Mouse (Mus musculus) hindlimb bud, embryonic 11.5 days (tissue): ENCODE measurements around the gene Inca1.

Experiments used
- DNase-seq: peaks from one replicate; pipeline ENCODE4 v3.0.0-alpha.2; 2012; ENCODE audit warnings: low read depth, low spot score; ENCODE audit errors: extremely low spot score

Inca1 gene

DNA sequence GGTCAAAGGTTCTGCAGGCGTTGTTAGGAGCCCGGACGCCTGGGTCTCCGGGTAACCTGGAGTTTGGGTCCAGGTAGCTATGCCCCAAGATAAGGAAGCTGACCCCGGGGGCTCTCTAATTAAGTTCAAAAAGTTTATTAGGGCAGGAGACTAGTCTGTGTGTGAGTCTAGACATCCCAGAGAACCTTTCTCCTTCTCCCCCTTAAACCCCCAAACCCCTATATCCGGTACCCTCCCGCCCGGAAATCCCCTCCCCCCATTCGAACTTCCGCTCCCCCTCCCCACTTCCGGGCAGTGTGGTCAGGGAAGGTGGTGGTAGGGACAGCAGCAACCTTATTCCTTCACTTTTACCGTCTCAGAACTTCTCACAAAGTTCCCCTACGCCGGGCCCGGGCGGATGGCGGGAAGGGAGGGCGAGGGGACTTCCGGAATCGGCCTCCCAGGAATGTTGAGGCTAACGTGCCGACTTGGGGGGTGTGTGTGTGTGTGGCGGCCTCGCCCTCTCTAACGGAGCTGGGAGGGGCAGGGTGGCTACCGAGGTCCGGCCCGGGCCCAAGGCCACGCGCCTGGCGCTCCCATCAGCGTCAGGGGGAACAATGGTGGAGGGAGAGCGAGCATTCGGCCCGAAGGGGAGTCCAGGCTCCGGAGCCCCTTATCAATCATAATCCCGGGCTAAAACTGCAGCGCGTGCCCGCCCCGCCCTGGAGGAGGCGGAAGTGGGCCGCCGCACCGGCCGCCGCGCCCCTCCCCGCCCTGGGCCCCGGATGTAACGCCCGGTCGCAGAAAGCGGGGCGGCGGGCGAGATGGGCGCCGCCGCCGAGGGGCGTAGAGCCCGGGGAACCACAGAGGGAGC is 46.4 kb downstream of the Inca1 start:
- no peak for DNase-seq

DNA sequence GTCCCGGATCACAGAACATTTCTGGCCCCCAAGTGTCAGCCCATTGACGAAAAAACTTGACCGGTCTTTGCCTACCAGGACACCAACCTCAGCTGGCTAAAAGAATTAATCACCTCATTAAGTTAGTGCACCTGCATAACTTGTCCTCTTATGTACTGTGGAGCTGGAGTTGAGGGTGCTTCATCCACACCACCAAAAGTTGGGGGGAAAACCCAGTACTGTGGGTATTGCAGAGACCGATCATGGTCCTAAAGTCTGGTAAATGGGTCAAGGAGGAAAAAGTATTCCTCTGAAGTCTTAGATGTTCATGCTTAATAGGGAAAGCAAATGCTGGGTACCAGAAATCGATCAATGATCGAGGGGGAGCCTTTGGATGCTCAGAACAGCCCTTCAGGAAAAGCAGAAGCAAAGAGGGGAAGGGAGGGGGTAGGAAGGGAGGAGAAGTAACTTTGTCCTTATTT is 47.0 kb downstream of the Inca1 start:
- DNase-seq = no peak

DNA sequence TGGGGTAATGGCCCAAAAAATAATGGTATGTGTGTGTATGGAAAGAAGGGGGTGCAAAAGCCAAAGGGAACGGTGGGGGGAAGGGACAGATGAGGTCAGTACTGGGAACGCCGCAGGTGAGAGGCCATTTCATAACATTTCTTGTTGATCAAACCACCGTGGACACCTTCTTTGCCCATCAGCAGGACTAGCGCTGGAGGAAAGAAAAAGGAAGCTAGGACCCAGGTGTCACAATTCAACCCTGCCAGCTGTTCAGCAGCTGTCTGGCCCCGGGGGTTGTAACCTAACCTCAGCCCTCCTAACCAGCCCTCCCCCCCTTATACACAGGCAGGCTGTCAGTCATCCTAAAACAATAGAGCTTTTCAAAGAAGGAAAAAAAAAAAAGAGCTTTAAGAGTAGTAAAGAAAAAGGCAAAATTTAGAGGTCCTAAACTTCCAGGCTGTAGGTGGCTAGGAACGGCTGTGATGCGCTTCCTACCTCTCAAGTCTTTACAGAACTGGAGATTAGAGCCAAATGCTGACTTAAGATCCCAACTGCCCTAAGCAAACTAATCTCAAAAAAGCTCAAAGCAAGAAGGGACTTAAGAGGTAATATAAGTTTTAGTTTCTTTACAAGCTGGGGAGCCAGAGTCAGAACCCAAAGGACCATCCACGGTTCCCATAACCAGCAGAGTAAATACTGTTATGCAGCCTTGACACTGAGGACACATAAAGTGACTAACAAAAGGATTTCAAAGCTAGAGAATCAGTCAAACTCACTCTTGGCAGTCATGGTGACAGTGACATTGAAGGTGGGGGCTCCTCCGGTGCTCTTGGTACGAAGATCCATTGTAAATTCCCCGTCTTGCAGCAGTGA is 47.7 kb downstream of the Inca1 start:
- no peak for DNase-seq

DNA sequence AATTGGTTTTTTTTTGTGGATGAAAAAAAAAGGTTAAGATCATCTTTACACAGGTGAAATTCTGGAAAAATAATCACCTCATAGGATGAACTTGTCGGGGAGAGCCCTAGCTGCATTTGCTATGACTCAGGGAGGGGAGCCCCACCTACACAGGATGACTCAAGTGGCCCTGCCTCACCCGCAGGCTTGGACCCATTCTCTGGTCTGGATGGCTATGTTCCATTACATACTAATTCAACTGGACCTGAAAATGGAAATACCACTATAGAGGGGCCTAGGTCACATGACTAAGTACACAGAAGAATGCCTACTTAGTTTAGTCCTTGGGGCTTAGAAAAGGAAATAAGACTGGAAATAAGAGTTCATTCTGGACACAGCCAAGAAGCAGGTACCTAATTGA is 48.6 kb downstream of the Inca1 start:
- no peak for DNase-seq

DNA sequence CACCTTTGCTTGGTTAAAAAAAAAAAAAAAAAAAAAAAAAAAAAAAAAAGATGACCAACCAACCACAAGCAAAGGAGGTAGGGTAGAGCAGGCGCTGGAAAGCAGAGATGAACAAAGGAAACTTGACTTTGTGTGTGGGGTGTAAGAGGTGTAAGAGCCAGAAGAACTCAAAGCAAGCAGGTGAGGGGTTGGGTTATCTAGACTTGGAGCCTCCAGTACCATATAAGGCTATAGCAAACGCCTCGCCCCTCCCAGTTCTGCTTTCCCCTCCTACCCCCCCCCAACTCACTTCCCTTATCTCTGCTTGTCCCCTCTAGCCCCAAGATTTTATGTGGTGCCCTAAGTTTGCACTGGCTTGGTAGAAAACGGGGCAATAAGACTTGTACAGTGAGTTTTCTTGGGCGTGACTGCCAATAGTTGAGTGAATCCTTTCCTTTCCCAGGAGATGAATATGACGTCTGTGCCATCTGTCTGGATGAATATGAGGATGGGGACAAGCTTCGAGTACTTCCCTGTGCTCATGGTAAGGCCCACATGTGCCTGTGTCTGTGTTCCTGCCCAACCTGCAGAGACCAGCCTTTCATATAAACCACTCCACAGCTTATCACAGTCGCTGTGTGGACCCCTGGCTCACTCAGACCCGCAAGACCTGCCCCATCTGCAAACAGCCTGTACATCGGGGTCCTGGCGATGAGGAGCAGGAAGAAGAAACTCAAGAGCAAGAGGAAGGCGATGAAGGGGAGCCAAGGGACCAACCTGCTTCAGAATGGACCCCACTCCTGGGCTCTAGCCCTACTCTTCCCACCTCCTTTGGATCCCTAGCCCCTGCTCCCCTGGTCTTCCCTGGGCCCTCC is 49.4 kb downstream of the Inca1 start:
- no peak for DNase-seq

DNA sequence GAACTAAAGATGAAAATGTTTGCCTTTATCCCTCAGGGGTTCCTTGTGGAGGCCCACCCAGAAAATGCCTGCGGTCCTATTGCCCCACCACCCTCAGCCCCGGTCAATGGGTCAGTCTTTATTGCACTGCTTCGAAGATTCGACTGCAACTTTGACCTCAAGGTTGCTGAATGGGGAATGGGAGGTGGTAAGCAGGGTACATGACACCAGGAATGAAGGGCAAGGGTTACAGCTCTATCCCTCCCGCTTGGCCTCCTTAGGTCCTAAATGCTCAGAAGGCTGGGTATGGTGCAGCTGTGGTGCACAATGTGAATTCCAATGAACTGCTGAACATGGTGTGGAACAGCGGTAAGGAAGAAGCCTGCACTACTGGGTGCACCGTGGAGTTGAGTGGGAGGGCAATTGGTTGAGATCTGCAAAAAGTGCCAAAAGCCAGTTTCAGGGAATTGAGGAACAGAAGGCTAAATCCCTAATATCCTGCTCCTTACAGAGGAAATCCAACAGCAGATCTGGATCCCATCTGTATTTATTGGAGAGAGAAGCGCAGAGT is 50.7 kb downstream of the Inca1 start:
- no peak for DNase-seq

DNA sequence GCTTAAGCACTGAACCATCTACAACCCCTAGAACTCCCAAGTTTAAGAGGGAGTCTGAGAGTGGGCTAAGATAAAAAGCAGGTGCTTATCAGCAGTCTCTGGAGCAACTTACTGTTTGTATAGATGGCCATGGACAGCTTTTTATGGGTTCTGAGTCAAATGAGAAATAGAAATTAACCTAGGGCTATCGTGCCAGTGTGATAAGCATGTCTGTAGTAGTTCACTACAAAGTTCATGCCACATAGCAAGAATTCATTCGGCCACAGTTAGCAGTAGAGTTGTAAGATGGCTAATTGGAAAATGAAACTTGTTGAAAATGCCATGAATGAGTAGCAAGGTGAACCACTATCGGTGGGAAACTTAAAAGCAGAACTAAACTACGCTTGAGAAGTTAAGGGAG is 51.4 kb downstream of the Inca1 start:
- DNase-seq = no peak

DNA sequence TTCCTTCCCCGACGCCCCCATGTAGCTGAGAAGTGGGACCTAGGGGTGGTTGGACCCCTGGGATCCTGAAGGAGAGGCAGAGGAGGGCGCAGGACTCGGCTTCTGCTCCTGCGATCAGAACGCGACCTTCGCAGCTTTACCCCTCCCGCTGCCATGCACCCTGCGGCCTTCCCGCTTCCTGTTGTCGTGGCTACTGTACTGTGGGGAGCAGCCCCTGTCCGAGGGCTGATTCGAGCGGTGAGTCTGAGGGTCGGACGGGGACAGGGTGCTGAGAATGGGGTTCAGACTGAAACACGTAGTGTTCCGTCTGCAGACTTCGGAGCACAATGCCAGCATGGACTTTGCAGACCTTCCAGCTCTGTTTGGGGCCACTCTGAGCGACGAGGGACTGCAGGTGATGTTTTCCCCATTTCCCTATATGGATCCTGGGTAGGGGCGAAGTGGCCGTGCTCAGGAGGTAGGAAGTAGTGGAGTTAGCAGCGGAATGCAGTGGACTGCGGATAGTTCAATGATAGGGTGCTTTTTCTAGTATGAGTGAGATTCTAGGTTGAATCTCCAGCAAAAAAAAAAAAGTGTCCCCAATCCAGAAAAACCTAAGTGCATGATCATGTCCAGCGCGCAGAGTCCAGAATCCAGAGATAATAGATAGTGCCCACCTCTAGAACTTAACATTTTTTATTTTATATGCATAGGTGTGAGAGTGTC is 52.1 kb downstream of the Inca1 start:
- no peak for DNase-seq

DNA sequence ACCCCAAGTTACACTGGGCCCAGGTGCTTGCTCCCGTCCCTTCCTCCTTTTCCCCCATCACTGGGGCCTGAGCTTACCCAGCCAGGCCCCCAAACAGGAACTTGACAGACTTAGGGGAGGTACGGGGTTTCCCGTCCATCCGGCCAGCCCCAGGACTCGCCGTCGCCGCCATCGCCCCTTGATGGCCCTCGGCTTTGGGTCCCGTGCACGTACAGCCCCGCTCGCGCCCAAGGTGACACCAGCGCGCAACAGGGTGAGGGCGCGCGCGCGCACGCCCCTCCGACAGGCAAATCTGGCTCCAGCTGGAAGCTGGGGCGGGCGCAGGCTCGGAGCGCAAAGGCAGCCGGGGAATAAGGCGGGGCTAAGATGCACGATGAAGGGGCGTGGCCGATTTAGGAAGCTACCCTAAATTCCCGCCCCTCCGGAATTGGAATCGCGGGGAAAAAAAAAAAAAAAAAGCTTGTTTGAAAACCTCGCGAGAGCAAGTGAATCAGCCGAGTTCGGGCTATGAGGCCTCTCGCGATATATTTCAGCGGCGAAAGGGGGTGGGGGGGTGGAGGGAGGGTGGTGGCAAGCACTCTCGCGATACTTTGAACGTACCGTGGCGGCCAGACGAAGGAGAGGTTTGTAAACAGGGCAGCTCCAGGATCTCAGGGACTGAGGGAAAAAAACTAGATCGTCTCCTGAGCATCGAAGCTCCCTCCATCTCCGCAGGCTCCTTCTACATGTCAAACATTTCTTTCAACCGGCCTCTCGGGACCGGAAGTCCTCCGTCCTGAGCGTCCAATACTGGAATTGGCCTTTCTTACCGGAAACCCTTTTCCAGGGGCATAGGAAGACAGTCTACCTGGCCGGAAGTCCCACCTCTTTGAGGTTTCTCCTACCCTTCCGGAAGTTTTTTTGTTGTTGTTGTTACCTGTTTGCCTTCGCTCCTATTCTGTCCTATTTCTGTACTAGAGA is 53.0 kb downstream of the Inca1 start, which contains the start of the genes Rnf167 and Slc25a11:
TSS of gene Rnf167 (plus strand) at position 545 of the 960 bp plus-strand sequence.
TSS of gene Slc25a11 (minus strand) at position 789 of the 960 bp plus-strand sequence.
- DNase-seq = peak; percentile 97

DNA sequence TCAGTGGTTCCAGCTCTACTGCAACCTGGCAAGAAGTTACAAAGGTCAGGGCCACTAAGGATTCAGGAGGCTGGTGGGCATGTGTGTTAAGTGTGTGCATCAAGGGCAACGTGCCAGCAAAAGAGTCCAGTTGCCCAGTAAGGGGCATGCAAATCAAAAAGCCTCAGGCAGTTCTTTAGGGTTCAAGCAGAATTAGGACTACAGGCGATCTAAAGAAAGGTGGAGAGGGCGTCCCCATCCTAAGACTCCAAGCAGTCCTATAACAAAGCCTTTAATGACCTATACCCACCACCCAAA is 53.7 kb downstream of the Inca1 start:
- DNase-seq = no peak

DNA sequence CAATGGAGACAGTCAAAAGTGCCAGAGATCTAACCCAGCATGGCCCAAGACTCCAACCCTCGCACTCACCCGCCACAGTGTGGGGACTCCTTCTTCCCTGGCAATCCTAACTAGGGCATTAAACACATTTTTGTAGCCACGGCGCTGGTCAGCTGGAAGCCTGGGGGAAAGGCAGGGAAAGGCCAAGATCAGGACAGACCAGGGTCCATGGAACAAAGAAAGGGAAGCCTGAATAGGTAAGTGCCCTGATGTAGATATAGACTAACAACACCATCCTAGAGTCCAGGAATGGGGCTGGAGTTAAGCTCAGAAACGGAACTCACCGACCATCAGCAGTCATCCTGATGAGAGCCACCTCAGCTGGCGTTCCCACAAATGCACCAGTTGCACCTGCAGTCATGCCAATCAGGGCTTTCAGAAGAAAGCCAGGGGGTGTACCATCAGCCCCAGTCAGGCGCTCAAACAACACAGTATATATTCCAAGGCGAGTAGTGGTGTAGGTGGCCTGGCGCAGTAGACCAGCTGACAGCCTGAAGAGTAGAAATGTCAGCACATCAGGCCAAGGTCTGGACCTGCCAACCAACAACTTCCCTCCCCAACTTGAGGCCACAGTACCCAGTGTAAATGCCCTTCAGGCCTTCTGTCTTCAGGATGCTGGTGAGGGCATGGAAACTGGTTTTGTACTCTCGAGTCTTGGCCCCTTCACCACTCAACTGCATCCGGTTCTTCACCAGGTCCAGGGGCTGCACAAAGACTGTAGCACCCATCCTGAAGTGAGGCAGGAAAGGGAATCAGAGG is 54.3 kb downstream of the Inca1 start:
- no peak for DNase-seq

DNA sequence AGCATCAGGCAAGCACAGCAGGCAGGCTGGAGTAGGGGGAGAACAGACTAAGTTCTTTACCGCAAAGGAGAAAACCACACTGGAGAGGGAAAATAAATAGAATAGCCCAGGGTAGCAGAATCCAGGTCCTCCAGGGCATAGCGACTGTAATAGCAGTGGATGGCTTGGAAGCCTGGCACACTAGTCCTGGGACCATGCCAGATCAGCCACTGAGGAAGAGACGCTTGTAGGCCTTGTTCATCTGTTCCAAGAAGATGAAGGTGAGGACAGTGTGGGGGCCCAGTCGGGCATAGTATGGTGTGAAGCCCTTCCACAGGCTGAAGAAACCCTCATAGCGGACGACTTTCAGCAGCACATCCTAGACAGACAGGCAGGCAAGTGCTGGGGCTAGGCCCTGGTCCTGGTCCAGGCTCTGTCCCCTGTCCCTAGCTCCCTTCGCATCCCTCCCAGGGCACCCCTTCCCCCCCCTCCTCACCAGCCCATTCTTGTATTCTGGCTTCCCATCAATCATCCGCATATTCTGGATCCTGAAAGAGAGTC is 55.3 kb downstream of the Inca1 start:
- DNase-seq = no peak

DNA sequence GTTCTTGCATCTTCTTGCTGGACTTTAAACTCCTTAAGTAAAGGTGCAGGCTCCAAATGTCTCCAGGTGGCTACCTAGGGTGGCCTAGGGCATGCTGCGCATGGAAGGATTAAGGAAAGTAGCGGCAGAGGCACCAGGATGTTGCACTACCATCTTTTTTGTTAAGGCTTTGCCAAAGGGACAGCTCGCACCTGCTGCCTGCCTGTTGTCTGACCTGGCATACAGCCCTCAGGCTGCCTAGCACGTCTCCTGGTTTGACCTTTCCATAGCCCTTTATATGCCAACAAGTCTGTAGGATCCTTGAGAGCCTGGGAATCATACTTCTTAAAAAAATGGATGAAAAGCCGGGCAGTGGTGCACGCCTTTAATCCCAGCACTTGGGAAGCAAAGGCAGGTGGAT is 56.9 kb downstream of the Inca1 start:
- no peak for DNase-seq

DNA sequence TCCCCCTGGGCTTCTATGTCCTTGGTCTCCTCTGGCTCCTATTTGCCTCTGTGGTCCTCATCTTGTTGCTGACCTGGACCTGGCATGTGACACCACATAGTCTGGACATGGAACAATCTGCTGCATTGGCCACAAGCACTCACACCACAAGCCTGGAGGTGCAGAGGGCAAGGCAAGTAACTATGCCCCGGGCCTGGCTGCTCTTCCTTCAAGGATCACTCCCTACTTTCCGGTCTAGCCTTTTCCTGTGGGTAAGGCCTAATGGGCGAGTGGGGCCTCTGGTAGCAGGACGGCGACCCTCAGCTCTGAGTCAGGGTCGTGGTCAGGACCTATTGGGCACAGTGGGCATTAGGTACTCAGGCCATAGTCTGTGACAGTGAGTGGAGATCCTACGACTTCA is 58.7 kb downstream of the Inca1 start:
- DNase-seq = no peak

DNA sequence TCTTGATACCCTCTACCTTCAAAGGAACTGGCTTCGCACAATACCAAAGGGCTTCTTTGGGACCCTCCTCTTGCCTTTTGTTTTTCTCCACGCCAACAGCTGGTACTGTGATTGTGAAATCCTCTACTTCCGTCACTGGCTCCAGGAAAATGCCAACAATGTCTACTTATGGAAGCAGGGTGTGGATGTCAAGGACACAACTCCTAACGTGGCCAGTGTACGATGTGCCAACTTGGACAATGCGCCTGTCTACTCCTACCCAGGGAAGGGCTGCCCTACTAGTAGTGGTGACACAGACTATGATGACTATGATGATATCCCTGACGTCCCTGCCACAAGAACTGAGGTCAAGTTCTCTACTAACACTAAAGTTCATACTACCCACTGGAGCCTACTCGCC is 60.0 kb downstream of the Inca1 start:
- DNase-seq = no peak

DNA sequence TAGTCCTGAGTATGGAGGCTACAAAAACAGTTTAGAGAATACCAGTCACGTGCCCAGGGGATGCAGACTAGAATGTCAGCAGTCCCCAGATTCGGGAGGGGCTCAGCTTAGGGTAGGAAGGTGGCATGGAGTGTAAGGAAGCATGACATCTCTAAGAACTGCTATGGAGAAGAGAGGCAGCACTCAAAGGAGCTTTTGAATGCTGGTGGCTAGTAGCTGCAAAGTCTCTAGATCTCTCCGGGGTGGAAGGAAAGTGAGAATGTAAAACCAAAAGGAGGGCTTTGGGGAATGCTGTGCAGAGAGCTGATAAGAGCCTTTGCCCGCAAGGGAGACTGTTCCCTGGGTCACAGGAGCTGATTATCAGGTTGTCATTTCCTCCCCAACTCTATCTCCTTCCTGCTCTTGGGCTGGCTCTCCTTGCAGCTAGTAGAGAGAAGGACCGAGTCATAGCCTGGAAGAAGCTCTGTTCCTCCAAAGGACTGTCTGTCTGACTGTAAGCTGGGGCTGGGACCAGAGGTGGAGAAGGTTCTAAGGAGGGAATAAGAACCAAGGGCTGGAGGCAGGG is 61.2 kb downstream of the Inca1 start, which contains the start of gene Gp1ba:
TSS of gene Gp1ba (plus strand) at position 409 of the 565 bp plus-strand sequence.
- no peak for DNase-seq
